Mouse (Mus musculus) lung, embryonic 16.5 days (tissue): ENCODE data around the gene Nt5c3b. TPM values are rescaled to one million over a fixed set of nuclear protein-coding genes. Genes with fewer than 3 reads are reported as not detected.
A peak's percentile ranks its signal among the peaks of the same experiment; 100 is the strongest.

ENCODE experiments used
- ATAC-seq: fragments of 200-750 bp; cut with Nextera tagmentation; 2 replicates; pipeline ENCODE4 v1.8.0; 2017; ENCODE audit warnings: low read depth, mild to moderate bottlenecking, moderate library complexity
- H3K27ac ChIP-seq: fragments of 300-500 bp; sonication (generic); 2 replicates; pipeline ENCODE4 v1.5.1; 2014; ENCODE audit warnings: mild to moderate bottlenecking, control low read depth, low read length
- H3K27me3 ChIP-seq: fragments of 300-500 bp; sonication (generic); 2 replicates; pipeline ENCODE4 v1.6.1; 2014; ENCODE audit warnings: low read depth, low read length, mixed read lengths; ENCODE audit not compliant: control insufficient read depth, insufficient read depth
- H3K36me3 ChIP-seq: fragments of 300-500 bp; sonication (generic); 2 replicates; pipeline ENCODE4 v1.6.1; 2014; ENCODE audit warnings: low read length; ENCODE audit not compliant: control insufficient read depth, insufficient read depth
- H3K4me1 ChIP-seq: fragments of 300-500 bp; sonication (generic); replicated peaks from 2 replicates; pipeline ENCODE4 v1.6.1; 2014; ENCODE audit warnings: low read length, mixed read lengths; ENCODE audit not compliant: control insufficient read depth, insufficient read depth
- H3K4me2 ChIP-seq: fragments of 300-500 bp; sonication (generic); 2 replicates; pipeline ENCODE4 v1.6.1; 2014; ENCODE audit warnings: low read depth, low read length, control low read depth
- H3K4me3 ChIP-seq: fragments of 300-500 bp; sonication (generic); 2 replicates; pipeline ENCODE4 v1.5.1; 2014; ENCODE audit warnings: mild to moderate bottlenecking, low read length, control low read depth
- H3K9ac ChIP-seq: fragments of 300-500 bp; sonication (generic); 2 replicates; pipeline ENCODE4 v1.6.1; 2014; ENCODE audit warnings: low read length, control low read depth
- H3K9me3 ChIP-seq: fragments of 300-500 bp; sonication (generic); 2 replicates; pipeline ENCODE4 v1.6.1; 2016; ENCODE audit warnings: low read length; ENCODE audit not compliant: control insufficient read depth
- WGBS: fragments of 180-500 bp; shearing (Covaris S2); extraction: QIAGEN DNeasy Blood & Tissue Kit; methylation state at CpG from one replicate; pipeline ENCODE4 v1.1.7; 2014; 5-methylcytosine and 5-hydroxymethylcytosine counted together
- polyA plus RNA-seq: library from polyadenylated mRNA; unstranded; fragments of >200 nt; fragmentation: Nextera tagmentation; extraction: Ambion mirVana; gene quantifications from 2 replicates; pipeline ENCODE4 v1.2.1, GENCODE M21; 2015

The Nt5c3b gene
- polyA plus RNA-seq, 1 experiment from 2014 or later, result 129 TPM

DNA sequence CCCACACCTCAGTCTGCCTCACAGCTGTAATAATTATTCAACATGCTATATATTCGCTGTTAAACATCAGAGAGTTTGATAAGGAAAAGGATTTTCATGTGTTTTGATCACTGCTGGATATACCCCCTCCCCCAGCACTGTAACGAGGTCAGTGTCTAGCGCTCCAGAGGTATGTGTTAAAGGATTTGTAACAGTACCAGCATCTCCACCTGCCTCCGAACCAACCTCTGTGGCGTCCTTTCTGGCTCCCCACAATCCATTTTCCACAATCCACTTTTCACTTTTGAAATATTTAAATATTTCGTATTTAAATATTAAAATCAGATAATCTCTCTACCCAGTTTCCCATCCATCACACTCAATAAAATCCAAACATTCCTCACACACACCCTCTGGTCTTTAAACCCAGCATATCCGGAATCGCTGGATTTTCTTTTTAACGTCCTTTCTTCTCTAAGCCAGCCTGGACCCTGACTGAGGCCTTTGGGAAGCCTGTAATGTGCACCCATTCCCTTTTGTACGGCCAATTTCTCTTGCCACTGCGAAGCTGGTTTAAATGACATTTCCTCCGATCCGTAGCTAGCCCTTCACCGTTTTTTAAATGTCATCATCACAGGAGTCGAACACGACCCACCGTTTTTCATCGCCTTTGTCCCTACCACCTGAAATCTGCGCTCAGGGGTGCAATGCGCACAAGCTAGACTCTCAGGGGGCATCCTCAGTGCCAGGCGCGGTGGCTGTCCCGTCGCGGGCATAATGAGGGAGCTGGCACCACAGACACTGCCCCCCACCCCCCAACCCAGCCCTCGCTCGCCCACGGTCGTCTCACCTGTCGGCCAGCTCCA, 30.0 kb upstream of the Nt5c3b start:
- 2% methylated on average over 30 of the region's 30 CpGs for WGBS
- peaks cover 15% of the 10 kb centered on the region for H3K4me1 ChIP-seq
- H3K4me2 ChIP-seq, result peak overlapping the region; percentile 70
- H3K9ac ChIP-seq, result peak overlapping the region; percentile 97
- peak overlapping the region; percentile 99 for H3K4me3 ChIP-seq
- peaks cover 2% of the 10 kb centered on the region; the same call in 1 of the 2 replicates for H3K36me3 ChIP-seq
- no peaks in the 10 kb centered on the region for H3K27me3 ChIP-seq
- H3K27ac ChIP-seq, result peak overlapping the region; percentile 52; the same call in 1 of the 2 replicates
- no peak for ATAC-seq
- no peaks in the 10 kb centered on the region for H3K9me3 ChIP-seq

DNA sequence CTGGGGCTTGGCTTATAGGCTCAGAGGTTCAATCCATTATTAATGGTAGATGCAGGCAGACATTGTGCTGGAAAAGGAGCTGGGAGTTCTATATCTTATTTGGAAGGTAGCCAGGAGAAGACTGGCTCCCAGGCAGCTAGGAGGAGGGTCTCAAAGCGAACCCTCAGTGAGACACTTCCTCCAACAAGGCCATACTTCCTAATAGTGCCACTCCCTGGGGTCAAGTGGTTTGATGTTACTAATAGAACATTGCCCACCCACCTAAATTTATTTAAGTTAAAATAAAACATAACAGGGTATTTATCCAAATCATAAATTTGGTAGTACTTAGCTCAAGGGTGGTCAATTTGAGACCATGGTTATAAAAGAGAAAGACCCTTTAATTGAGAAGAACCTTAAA, 24.2 kb upstream of the Nt5c3b start:
- Histone ChIP-seq H3K27me3 (no peaks in the 10 kb centered on the region), H3K9me3 (no peaks in the 10 kb centered on the region), H3K4me2 (no peak overlapping the region), H3K9ac (no peak overlapping the region), H3K27ac (no peak overlapping the region), H3K4me1 (peaks cover 8% of the 10 kb centered on the region), H3K36me3 (peaks cover 9% of the 10 kb centered on the region), H3K4me3 (no peak overlapping the region)
- 57% methylated on average over 1 of the region's 1 CpGs for WGBS
- ATAC-seq, result no peak

DNA sequence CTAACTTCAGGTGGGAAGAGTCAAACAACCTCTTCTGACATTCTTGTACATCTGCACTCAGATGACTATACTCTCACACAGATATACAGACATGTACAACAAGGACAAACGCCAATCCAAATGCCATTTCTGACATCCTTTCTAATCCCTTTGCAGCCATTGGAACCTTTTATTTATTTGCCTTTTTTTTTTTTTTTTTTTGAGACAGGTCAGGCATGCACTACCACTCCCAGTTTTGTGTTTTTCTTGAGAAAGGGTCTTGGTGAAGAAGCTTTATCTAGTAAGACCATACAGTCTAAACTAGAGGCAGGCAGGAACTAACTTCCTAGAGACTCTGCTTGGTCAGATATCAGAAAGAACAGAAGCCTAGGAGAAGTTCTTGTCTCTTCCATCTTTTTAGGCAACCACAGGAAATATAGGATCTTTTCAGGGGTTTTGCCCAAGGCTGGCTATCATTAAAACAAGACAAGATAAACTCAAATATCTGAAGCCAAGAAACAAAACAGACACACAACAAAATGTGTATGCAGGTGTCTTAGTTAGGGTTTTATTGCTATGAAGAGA, 23.7 kb upstream of the Nt5c3b start:
- no peak for ATAC-seq
- H3K36me3 ChIP-seq, result peaks cover 9% of the 10 kb centered on the region
- 83% methylated on average over 1 of the region's 1 CpGs for WGBS
- H3K27me3 ChIP-seq, result no peaks in the 10 kb centered on the region
- no peak overlapping the region for H3K4me2 ChIP-seq
- peaks cover 3% of the 10 kb centered on the region for H3K4me1 ChIP-seq
- no peaks in the 10 kb centered on the region for H3K9me3 ChIP-seq
- no peak overlapping the region for H3K4me3 ChIP-seq
- no peak overlapping the region for H3K27ac ChIP-seq
- H3K9ac ChIP-seq, result no peak overlapping the region

DNA sequence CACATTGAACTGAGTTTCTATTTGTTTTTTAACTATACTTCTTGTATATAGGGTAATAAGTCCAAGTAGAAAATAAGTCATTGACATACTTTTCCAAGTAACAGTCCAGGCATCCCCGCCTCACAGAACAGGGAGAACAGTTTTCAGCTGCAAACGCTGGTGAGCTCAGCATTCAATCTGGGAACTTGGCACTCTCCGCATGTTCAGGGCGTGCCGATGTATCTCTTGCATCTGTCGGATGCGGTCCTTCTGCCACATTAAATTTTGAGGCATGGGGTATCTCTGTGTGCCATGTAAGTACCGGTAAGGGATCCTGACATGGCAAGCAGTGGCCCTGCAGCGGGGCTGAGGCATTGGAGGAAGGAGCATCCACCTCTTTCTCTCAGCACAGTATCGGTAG, 21.1 kb upstream of the Nt5c3b start:
- Histone ChIP-seq H3K4me1 (0 out of 2 replicates have a peak, but pooled peaks cover 3% of the 10 kb centered on the region), H3K36me3 (peaks cover 11% of the 10 kb centered on the region), H3K4me2 (no peak overlapping the region), H3K27ac (no peak overlapping the region), H3K9me3 (no peaks in the 10 kb centered on the region), H3K4me3 (no peak overlapping the region), H3K27me3 (no peaks in the 10 kb centered on the region), H3K9ac (no peak overlapping the region)
- 88% methylated on average over 10 of the region's 10 CpGs for WGBS
- ATAC-seq, result no peak

DNA sequence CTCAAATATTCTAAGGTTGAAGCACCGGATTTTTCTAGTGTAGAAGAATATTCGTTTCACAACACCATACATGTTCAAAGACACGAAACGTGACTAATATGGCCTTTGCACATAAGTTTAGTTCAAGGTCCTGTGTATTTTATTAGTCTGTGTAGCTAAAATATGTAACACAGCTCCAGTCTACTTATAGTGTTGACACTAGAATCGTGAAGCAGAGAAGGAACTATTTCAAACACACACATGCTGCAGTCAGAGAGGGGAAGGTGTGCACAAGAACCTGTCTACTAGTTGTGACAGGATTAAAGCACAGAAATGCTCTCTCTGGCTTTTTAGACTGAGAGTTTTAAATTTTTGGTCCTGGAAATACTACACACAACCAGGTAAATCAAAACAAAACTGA, 16.1 kb upstream of the Nt5c3b start:
- Histone ChIP-seq H3K9ac (no peak overlapping the region), H3K4me3 (no peak overlapping the region), H3K4me1 (peaks cover 3% of the 10 kb centered on the region; the same call in 1 of the 2 replicates), H3K36me3 (peaks cover 10% of the 10 kb centered on the region), H3K27me3 (no peaks in the 10 kb centered on the region), H3K4me2 (no peak overlapping the region), H3K27ac (peak overlapping the region; percentile 56), H3K9me3 (no peaks in the 10 kb centered on the region)
- WGBS, result 54% methylated on average over 5 of the region's 5 CpGs
- ATAC-seq, result 0 out of 2 replicates have a peak, but pooled peaks have one; percentile 52

DNA sequence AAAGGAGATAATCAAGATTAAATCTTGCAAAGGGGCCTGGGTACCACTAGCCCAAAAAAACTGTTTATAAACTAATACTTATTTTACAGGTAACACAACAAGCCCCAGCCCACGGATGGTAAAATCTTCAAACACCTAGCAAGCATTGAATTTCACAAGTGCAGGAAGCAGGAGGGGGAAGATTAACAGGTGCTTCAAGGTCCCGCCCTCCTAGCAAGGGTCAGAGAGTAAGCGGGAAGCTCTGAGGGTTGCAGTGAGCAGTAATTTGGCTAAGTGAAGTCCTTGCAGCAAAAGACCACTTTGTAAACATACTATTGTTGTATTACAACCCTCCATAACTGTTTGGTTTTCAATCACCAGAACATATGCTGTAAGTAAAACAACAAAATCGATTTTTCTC, 15.6 kb upstream of the Nt5c3b start:
- H3K27me3 ChIP-seq, result no peaks in the 10 kb centered on the region
- no peak overlapping the region for H3K4me2 ChIP-seq
- peaks cover 3% of the 10 kb centered on the region; the same call in 1 of the 2 replicates for H3K4me1 ChIP-seq
- peak; percentile 60; the same call in 1 of the 2 replicates for ATAC-seq
- H3K27ac ChIP-seq, result peak overlapping the region; percentile 56
- H3K4me3 ChIP-seq, result no peak overlapping the region
- H3K9me3 ChIP-seq, result no peaks in the 10 kb centered on the region
- H3K9ac ChIP-seq, result no peak overlapping the region
- 50% methylated on average over 4 of the region's 4 CpGs for WGBS
- H3K36me3 ChIP-seq, result peaks cover 9% of the 10 kb centered on the region

DNA sequence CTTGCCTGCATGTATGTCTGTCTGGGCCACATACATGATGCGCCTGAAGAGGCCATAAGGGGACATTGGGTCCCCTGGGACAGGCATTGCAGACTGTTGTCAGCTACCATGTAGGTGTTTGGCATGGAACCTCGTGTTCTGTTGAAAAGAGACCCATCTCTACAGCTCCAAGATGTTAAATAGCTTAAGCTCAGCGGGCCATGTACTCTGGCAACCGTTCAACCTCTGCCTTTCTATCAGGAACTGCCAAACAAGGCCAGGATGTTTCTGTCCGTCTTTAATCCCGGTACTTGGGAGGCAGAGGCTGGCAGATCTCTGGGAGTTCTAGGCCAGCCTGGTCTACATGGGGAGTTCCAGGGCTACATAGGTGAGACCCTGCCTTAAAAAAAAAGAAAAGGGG, 1.0 kb upstream of the Nt5c3b start:
- 82% methylated on average over 6 of the region's 6 CpGs for WGBS
- ATAC-seq, result no peak
- Histone ChIP-seq H3K27ac (no peak overlapping the region), H3K27me3 (no peaks in the 10 kb centered on the region), H3K4me2 (no peak overlapping the region), H3K4me3 (no peak overlapping the region), H3K36me3 (peaks cover 5% of the 10 kb centered on the region; the same call in 1 of the 2 replicates), H3K4me1 (peaks cover 14% of the 10 kb centered on the region), H3K9ac (no peak overlapping the region), H3K9me3 (no peaks in the 10 kb centered on the region)

DNA sequence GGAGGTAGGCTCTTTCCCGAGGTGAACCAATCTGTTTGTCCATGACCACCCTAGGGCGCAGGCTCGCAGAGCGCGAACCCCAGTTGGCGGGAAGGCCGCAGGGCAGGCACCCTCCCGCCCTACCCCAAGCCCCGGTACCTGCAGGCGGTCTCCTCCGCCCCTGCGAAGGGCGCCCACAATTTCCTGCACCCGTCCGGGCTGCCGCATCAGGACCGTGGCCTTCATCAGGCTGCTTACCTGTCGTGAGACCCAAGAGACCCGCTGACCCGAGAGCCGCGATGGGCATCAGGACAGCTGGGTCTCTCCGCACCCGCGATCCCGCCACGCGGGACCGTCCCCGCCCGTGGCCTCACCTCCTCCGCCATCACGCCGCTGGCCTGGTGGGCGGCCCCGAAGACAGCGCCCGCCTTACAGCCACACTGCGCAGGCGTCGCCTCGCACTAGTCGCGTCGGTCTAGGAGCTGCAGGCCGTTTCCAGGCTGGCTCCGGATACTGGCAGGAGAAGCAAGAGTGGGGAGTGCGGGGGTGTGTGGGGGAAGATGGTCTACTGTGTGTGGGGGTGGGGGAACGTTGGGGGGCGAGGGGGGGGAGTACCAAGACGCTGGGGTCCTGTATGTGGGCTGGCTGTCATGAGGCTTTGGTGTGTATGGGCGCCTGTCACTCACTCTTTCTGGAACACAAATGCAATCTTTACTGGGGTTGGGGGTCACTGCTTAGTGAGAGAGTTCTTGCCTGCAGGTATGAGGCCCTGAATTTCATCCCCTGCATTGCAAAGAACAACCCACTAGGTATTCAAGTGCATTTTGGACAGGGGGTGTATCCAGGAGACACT, 701 bp downstream of the Nt5c3b start:
- Histone ChIP-seq H3K36me3 (peaks cover 10% of the 10 kb centered on the region), H3K27me3 (no peaks in the 10 kb centered on the region), H3K9me3 (no peaks in the 10 kb centered on the region), H3K27ac (peak overlapping the region; percentile 58; the same call in 1 of the 2 replicates), H3K4me2 (peak overlapping the region; percentile 66), H3K4me1 (peaks cover 14% of the 10 kb centered on the region), H3K4me3 (peak overlapping the region; percentile 87), H3K9ac (peak overlapping the region; percentile 83)
- whole genome bisulfite sequencing, result 1% methylated on average over 52 of the region's 52 CpGs
- ATAC-seq, result peak; percentile 98

DNA sequence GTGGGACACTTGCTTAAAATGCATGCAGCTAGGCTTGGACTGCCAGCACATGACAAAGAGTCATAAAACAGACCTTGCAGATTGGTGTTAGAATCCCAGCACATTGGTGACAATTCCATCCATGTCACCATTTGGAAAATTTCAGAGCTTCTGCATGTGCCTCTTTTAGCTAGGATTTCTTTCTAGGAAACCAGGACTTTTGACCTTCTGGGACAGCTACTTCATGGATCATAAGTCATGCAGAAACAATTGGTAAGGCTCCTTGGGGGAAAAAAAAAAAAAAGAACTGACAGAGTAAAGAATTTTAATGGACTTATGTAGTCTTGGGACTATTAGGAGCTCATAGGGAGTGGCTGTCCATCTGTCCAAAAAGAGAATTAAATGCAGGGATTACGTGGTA, 3.7 kb downstream of the Nt5c3b start:
- Histone ChIP-seq H3K27me3 (no peaks in the 10 kb centered on the region), H3K4me3 (no peak overlapping the region), H3K4me2 (no peak overlapping the region), H3K9me3 (no peaks in the 10 kb centered on the region), H3K27ac (no peak overlapping the region), H3K36me3 (peaks cover 16% of the 10 kb centered on the region), H3K9ac (no peak overlapping the region), H3K4me1 (peaks cover 14% of the 10 kb centered on the region)
- ATAC-seq, result no peak
- WGBS, result 81% methylated on average over 1 of the region's 1 CpGs
